Mouse (Mus musculus): ENCODE measurements around the gene Fes. TPM values are rescaled to one million over a fixed set of nuclear protein-coding genes. Genes with fewer than 3 reads are reported as not detected.

The Fes gene
- total and polyA plus RNA-seq, 2 experiments from 2014 or later, result 3.1 to 4.3 TPM

DNA sequence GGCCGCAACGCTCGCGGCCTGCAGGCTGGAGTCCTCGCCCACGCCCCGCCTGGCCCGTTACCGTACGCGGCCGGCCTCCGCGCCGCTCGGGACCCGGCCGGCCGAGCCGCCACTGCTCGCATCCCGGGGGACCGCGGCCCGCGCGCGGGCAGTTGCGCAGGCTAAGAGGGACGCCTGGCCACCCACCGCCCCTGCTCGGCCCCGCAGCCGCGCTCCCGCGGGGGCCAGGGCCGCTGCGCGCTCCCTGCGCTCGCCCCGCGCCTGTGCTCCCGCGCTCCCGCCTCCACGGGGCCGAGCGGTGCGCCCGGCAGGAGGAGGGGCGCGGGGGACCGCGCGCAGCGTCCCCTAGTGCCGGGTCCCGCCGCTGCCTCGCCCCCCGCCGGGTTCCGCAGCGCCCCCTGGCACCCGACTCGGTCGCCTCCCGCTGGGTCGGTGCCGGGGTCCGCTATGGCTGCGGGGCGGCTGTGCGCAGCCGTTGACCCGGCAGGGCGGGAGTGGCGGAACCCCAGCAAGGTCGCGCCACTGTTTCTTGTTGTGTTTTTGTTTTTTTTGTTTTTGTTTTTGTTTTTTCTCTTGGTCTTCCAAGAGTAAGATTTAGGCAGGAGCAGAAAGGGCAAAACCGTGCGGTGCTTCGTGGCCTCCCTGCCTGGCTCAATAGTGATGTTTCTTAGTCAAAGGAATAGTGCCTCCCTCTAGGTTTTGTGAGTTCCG lies 16.6 kb downstream of the Fes start, which contains the start of gene Man2a2:
Gene Man2a2 (minus strand): TSS at position 335 of the 711 bp plus-strand sequence.
- peak within 1 kb of the TSS; percentile 81 for H3K27ac ChIP-seq (ENCODE audit: low read depth, low read length)
- peaks cover 23% of the 10 kb centered on the region for H3K36me3 ChIP-seq (ENCODE audit: insufficient read depth, low read length)
- H3K9me3 ChIP-seq (ENCODE audit: low read length), result no peaks in the 10 kb centered on the region
- H3K9ac ChIP-seq (replicated peaks; ENCODE audit: low read length, poor library complexity, severe bottlenecking), result peak within 1 kb of the TSS; percentile 96
- H3K4me1 ChIP-seq (ENCODE audit: insufficient read depth, low read length), result peaks cover 8% of the 10 kb centered on the region; the same call in 1 of the 2 replicates
- H3K4me2 ChIP-seq (ENCODE audit: low read depth, low read length, poor library complexity, severe bottlenecking), result peak within 1 kb of the TSS; percentile 76
- 1% methylated on average over 35 of the region's 86 CpGs for WGBS
- H3K4me3 ChIP-seq (ENCODE audit: low read depth, low read length), result peak within 1 kb of the TSS; percentile 92
- TF ChIP-seq CTCF (IDR thresholded peaks at IDR 0.05), result peak; percentile 69
- peak; percentile 83 for ATAC-seq (ENCODE audit: low FRiP score)
- no peaks in the 10 kb centered on the region for H3K27me3 ChIP-seq (ENCODE audit: insufficient read depth, low read length)
- DNase-seq (ENCODE audit: low spot score), result peak; percentile 85

DNA sequence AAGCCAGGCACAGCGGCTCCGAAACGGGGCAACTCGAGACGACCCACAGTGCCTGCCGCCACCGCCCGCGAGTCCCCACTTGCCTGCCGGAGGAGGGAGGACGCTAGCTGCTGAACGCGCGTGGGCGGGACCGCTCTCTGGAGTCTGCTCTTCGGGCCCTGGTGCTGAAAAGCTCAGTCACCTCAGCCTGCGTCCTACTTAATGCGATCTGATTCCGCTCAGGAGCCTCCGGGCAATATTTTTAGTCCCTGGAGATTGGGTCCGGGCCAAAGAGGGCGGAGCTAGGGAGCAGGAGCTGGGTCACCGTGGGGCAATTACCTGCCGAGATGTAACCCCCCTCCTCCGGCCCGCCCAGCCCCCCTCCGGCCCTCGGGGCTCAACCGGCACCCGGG lies 17.1 kb downstream of the Fes start:
- under 1% methylated on average over 30 of the region's 31 CpGs for WGBS
- peak overlapping the region; percentile 92 for H3K4me3 ChIP-seq (ENCODE audit: low read depth, low read length)
- H3K9me3 ChIP-seq (ENCODE audit: low read length), result no peaks in the 10 kb centered on the region
- peaks cover 25% of the 10 kb centered on the region for H3K36me3 ChIP-seq (ENCODE audit: insufficient read depth, low read length)
- peak overlapping the region; percentile 81 for H3K27ac ChIP-seq (ENCODE audit: low read depth, low read length)
- peaks cover 3% of the 10 kb centered on the region; the same call in 1 of the 2 replicates for H3K4me1 ChIP-seq (ENCODE audit: insufficient read depth, low read length)
- no peaks in the 10 kb centered on the region for H3K27me3 ChIP-seq (ENCODE audit: insufficient read depth, low read length)
- DNase-seq (ENCODE audit: low spot score), result peak; percentile 64
- peak overlapping the region; percentile 96 for H3K9ac ChIP-seq (replicated peaks; ENCODE audit: low read length, poor library complexity, severe bottlenecking)
- TF ChIP-seq CTCF (IDR thresholded peaks at IDR 0.05), result no peak
- ATAC-seq (ENCODE audit: low FRiP score), result peak; percentile 61
- peak overlapping the region; percentile 76 for H3K4me2 ChIP-seq (ENCODE audit: low read depth, low read length, poor library complexity, severe bottlenecking)

GRCm38 (mm10) chr7:80369967-80370431 lies 17.7 kb downstream of the Fes start:
- peak overlapping the region; percentile 81; the same call in 1 of the 2 replicates for H3K27ac ChIP-seq (ENCODE audit: low read depth, low read length)
- peak overlapping the region; percentile 92 for H3K4me3 ChIP-seq (ENCODE audit: low read depth, low read length)
- 45% methylated on average over 4 of the region's 4 CpGs for WGBS
- no peak for TF ChIP-seq CTCF (IDR thresholded peaks at IDR 0.05)
- ATAC-seq (ENCODE audit: low FRiP score) (no peak), DNase-seq (ENCODE audit: low spot score) (no peak)
- peak overlapping the region; percentile 96 for H3K9ac ChIP-seq (replicated peaks; ENCODE audit: low read length, poor library complexity, severe bottlenecking)
- peaks cover 25% of the 10 kb centered on the region for H3K36me3 ChIP-seq (ENCODE audit: insufficient read depth, low read length)
- peaks cover 3% of the 10 kb centered on the region; the same call in 1 of the 2 replicates for H3K4me1 ChIP-seq (ENCODE audit: insufficient read depth, low read length)
- H3K9me3 ChIP-seq (ENCODE audit: low read length), result no peaks in the 10 kb centered on the region
- H3K4me2 ChIP-seq (ENCODE audit: low read depth, low read length, poor library complexity, severe bottlenecking), result peak overlapping the region; percentile 76
- no peaks in the 10 kb centered on the region for H3K27me3 ChIP-seq (ENCODE audit: insufficient read depth, low read length)

DNA sequence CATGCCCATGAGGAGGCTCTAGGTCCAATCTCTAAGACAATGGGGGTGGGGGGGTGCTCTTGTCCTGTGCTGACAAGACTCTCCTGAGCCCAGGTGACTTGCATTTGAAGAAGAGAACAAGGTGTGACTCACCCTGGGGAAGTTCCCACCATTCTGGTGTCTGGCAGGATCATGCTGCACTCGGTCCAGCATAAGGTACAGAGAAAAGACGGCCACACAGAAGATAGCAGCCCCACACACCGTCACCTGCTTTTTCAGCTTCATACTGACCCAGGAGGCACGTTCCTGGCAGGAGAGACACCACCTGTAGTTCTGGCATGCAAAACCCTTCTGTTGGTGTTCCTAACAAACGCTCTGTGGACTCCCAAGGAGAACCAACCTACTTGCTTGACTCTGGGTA lies 18.3 kb downstream of the Fes start:
- Histone ChIP-seq H3K4me2 (ENCODE audit: low read depth, low read length, poor library complexity, severe bottlenecking) (peak overlapping the region; percentile 76), H3K27me3 (ENCODE audit: insufficient read depth, low read length) (no peaks in the 10 kb centered on the region), H3K4me1 (ENCODE audit: insufficient read depth, low read length) (peaks cover 3% of the 10 kb centered on the region; the same call in 1 of the 2 replicates), H3K9me3 (ENCODE audit: low read length) (no peaks in the 10 kb centered on the region), H3K9ac (replicated peaks; ENCODE audit: low read length, poor library complexity, severe bottlenecking) (0 out of 2 replicates have a peak overlapping the region, but pooled peaks have one; percentile 96), H3K4me3 (ENCODE audit: low read depth, low read length) (peak overlapping the region; percentile 92), H3K27ac (ENCODE audit: low read depth, low read length) (no peak overlapping the region), H3K36me3 (ENCODE audit: insufficient read depth, low read length) (peaks cover 29% of the 10 kb centered on the region)
- no peak for TF ChIP-seq CTCF (IDR thresholded peaks at IDR 0.05)
- ATAC-seq (ENCODE audit: low FRiP score) (no peak), DNase-seq (ENCODE audit: low spot score) (no peak)
- 71% methylated on average over 5 of the region's 5 CpGs for WGBS

GRCm38 (mm10) chr7:80368635-80369421 lies 18.9 kb downstream of the Fes start:
- Histone ChIP-seq H3K4me1 (ENCODE audit: insufficient read depth, low read length) (peaks cover 3% of the 10 kb centered on the region; the same call in 1 of the 2 replicates), H3K9me3 (ENCODE audit: low read length) (no peaks in the 10 kb centered on the region), H3K27ac (ENCODE audit: low read depth, low read length) (no peak overlapping the region), H3K36me3 (ENCODE audit: insufficient read depth, low read length) (peaks cover 35% of the 10 kb centered on the region), H3K9ac (replicated peaks; ENCODE audit: low read length, poor library complexity, severe bottlenecking) (no peak overlapping the region), H3K27me3 (ENCODE audit: insufficient read depth, low read length) (no peaks in the 10 kb centered on the region), H3K4me2 (ENCODE audit: low read depth, low read length, poor library complexity, severe bottlenecking) (peak overlapping the region; percentile 76), H3K4me3 (ENCODE audit: low read depth, low read length) (peak overlapping the region; percentile 92; the same call in 1 of the 2 replicates)
- 82% methylated on average over 20 of the region's 20 CpGs for WGBS
- no peak for DNase-seq (ENCODE audit: low spot score)
- TF ChIP-seq CTCF (IDR thresholded peaks at IDR 0.05), result no peak
- no peak for ATAC-seq (ENCODE audit: low FRiP score)

Measured in midbrain, postnatal 0 days (tissue).